Mouse (Mus musculus) liver, embryonic 14.5 days (tissue): ENCODE measurements around the gene Rbm34. TPM values are rescaled to one million over a fixed set of nuclear protein-coding genes. Genes with fewer than 3 reads are reported as not detected.

Source experiments
- ATAC-seq: fragments of 200-750 bp; cut with Nextera tagmentation; 2 replicates; pipeline ENCODE4 v1.8.0; 2017; ENCODE audit warnings: moderate number of reproducible peaks, mild to moderate bottlenecking, moderate library complexity; ENCODE audit not compliant: insufficient read depth
- DNase-seq, 3 experiments: peaks; one replicate each; pipeline ENCODE4 v3.0.0-alpha.2; 2012 to 2013; ENCODE audit warnings: low read depth in 3 of 3, low spot score in 3 of 3
- H3K27ac ChIP-seq: fragments of 300-500 bp; sonication (generic); 2 replicates; pipeline ENCODE4 v1.5.1; 2014; ENCODE audit warnings: moderate library complexity, mild to moderate bottlenecking, control low read depth, inconsistent platforms
- H3K27me3 ChIP-seq: fragments of 300-500 bp; sonication (generic); 2 replicates; pipeline ENCODE4 v1.6.1; 2014; ENCODE audit warnings: mild to moderate bottlenecking, low read length, moderate library complexity; ENCODE audit not compliant: control insufficient read depth, insufficient read depth
- H3K36me3 ChIP-seq: fragments of 300-500 bp; sonication (generic); replicated peaks from 2 replicates; pipeline ENCODE4 v1.6.1; 2014; ENCODE audit warnings: low read depth; ENCODE audit not compliant: control insufficient read depth, insufficient read depth
- H3K4me1 ChIP-seq, 2 experiments: fragments of 200-500 bp in 1 of 2; fragments of 300-500 bp in 1 of 2; sonication (generic) in 1 of 2; replicated peaks; 2 replicates each; pipeline ENCODE4 v1.6.1; 2012 to 2014; ENCODE audit warnings: antibody characterized with exemption in 1 of 2, inconsistent platforms in 1 of 2, low read length in 1 of 2; ENCODE audit not compliant: control insufficient read depth in 2 of 2, insufficient read depth in 2 of 2
- H3K4me2 ChIP-seq: fragments of 300-500 bp; sonication (generic); 2 replicates; pipeline ENCODE4 v1.6.1; 2014; ENCODE audit warnings: low read depth, mild to moderate bottlenecking, control low read depth, moderate library complexity
- H3K4me3 ChIP-seq, 2 experiments: fragments of 200-500 bp in 1 of 2; fragments of 300-500 bp in 1 of 2; sonication (generic) in 1 of 2; 2 replicates each; pipeline ENCODE4 v1.5.1; 2012 to 2014; ENCODE audit warnings: low read depth in 2 of 2, low read length in 2 of 2, mild to moderate bottlenecking in 2 of 2, control low read depth in 1 of 2, inconsistent platforms in 1 of 2, moderate library complexity in 1 of 2; ENCODE audit not compliant: insufficient read depth in 1 of 2
- H3K9ac ChIP-seq: fragments of 300-500 bp; sonication (generic); replicated peaks from 2 replicates; pipeline ENCODE4 v1.6.1; 2014; ENCODE audit warnings: mild to moderate bottlenecking, control low read depth, moderate library complexity
- H3K9me3 ChIP-seq: fragments of 300-500 bp; sonication (generic); 2 replicates; pipeline ENCODE4 v1.6.1; 2016; ENCODE audit warnings: low read length, mixed read lengths; ENCODE audit not compliant: control insufficient read depth
- CTCF ChIP-seq: IDR thresholded peaks from 2 replicates; pipeline ENCODE4 v1.5.1; 2016; ENCODE audit warnings: antibody characterized with exemption, low read depth, control low read depth
- EP300 ChIP-seq: IDR thresholded peaks from 2 replicates; pipeline ENCODE4 v1.6.1; 2016; ENCODE audit warnings: antibody characterized with exemption, low read depth
- WGBS: fragments of 180-500 bp; shearing (Covaris S2); extraction: QIAGEN DNeasy Blood & Tissue Kit; methylation state at CpG from one replicate; pipeline ENCODE4 v1.1.7; 2014; ENCODE audit not compliant: insufficient replicate concordance; 5-methylcytosine and 5-hydroxymethylcytosine counted together
- polyA plus RNA-seq, 2 experiments: library from polyadenylated mRNA; depleted of rRNA in 1 of 2; stranded (reverse) in 1 of 2; unstranded in 1 of 2; fragments of >200 nt; fragmentation: Nextera tagmentation in 1 of 2; extraction: Ambion mirVana in 1 of 2; gene quantifications; 2 replicates each; pipeline versions ENCODE4 v1.2.1 to v1.2.3; 2012 to 2014

Gene Rbm34
- polyA plus RNA-seq, 2 experiments: 5.2 to 9.6 TPM

DNA sequence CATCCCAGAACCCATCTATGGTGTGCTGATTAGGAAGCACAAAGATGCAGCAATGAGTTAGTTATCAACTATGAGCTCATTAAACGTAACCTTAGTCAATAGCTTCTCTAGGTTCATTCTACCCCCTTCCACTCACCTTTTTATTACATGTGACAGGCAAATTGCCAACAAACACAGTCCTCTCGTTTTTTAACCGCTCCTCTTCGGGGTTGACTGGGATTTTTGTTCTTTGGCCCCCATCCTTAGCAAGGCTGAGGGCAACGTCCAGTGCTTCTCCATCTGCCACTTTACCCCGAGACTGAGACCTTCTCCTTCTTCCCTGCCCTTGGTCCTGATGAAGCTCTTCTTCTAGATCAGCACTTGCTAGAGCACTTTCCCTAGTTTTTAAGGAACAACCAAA, 5.6 kb downstream of the Rbm34 start:
- DNase-seq (no peak), ATAC-seq (no peak)
- Histone ChIP-seq H3K9me3 (no peaks in the 10 kb centered on the region), H3K9ac (no peak overlapping the region), H3K27me3 (no peaks in the 10 kb centered on the region), H3K4me3 (no peak overlapping the region), H3K27ac (no peak overlapping the region), H3K36me3 (peaks cover 3% of the 10 kb centered on the region; the same call in 1 of the 2 replicates), H3K4me2 (no peak overlapping the region), H3K4me1 (peaks cover 2 to 3% of the 10 kb centered on the region in 2 experiments; a peak in 2 of 4 replicates)
- TF ChIP-seq EP300: no peak
- TF ChIP-seq CTCF: no peak
- 72% methylated on average over 6 of the region's 6 CpGs for WGBS

DNA sequence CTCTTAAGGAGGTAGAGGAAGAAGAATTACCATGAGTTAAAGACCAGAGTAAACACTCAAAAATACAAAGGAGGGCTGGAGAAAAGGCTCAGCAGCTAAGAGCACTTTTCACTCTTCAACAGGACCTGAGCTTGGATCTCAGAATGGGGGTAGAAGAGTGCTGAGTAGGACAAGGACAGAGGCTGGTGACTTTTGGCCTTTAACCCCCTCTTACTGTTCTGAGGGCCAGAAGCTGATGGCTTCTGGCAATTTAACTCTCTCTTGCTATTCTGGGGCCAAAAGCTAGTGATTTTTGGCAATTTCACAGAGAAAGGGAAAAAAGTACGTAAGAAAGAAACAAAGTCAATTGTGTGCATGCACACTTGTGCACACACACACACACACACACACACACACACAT, 8.0 kb downstream of the Rbm34 start:
- WGBS: 86% methylated on average over 1 of the region's 1 CpGs
- TF ChIP-seq EP300 (no peak), CTCF (no peak)
- H3K4me2 ChIP-seq: no peak overlapping the region
- ATAC-seq: no peak
- no peaks in the 10 kb centered on the region for H3K27me3 ChIP-seq
- H3K9me3 ChIP-seq: no peaks in the 10 kb centered on the region
- H3K4me3 ChIP-seq: no peak overlapping the region
- H3K4me1 ChIP-seq: no peaks in the 10 kb centered on the region
- H3K9ac ChIP-seq: no peak overlapping the region
- no peak overlapping the region for H3K27ac ChIP-seq
- peaks cover 9% of the 10 kb centered on the region for H3K36me3 ChIP-seq
- DNase-seq: no peak

DNA sequence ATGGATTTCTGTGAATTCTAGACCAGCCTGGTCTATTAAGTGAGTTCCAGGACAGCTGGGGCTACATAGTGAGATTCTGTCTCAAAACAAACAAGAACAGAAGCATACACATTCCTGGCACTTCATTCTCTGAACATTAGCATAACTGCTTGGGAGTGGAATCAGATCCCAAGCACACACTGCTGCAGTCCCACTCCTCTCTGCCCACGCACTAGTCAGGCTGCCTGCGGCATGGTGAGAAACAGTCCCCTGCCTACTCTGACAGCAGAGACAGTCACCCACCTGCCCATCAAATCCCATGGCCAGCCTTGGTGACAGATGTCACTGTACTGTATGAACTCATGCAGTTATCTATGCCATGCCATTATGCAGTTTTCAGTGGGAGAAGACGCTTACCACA, 9.4 kb downstream of the Rbm34 start:
- no peaks in the 10 kb centered on the region for H3K9me3 ChIP-seq
- H3K9ac ChIP-seq: no peak overlapping the region
- no peaks in the 10 kb centered on the region for H3K27me3 ChIP-seq
- no peak overlapping the region for H3K4me2 ChIP-seq
- no peak for TF ChIP-seq EP300
- TF ChIP-seq CTCF: no peak
- no peak overlapping the region for H3K4me3 ChIP-seq
- H3K27ac ChIP-seq: no peak overlapping the region
- ATAC-seq (no peak), DNase-seq (no peak)
- H3K36me3 ChIP-seq: peaks cover 19% of the 10 kb centered on the region
- H3K4me1 ChIP-seq: no peaks in the 10 kb centered on the region
- WGBS: 86% methylated on average over 3 of the region's 3 CpGs

DNA sequence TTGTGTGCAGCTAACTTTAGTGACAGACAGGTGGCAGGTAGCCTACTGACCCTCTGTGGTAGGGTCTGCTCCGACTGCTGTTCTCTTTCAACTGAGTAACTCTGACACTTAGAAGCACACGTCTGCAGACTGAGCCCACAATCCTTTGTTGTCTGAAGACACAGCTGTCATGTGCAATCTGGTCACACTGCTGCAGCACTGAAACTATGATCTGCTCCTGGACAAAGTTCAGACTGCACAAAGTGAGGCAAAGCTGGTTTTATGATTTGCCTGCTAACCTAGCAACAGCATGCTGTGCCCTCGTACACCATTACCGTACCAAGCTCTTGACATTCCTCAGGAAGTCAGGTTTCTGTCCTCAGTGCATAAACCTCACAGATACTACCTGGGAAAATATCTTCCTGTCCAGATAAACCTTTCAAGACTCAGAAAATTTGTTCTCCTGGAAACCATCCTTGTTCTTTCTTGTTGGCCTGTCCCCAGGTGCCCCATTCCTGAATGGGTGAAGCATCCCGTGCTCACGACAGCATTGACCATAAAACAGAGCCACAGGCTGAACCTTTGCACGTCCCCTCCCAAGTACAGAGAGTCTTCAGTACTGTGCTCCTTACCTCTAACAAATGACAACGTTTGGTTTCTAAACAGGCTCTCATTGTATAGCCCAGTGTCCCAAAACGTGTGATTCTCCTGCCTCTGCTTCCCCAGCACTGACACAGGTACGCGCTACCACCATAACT, 18.8 kb downstream of the Rbm34 start:
- 81% methylated on average over 11 of the region's 11 CpGs for WGBS
- ATAC-seq: no peak
- no peak for TF ChIP-seq EP300
- TF ChIP-seq CTCF: no peak
- no peaks in the 10 kb centered on the region for H3K4me1 ChIP-seq
- H3K4me3 ChIP-seq: no peak overlapping the region
- DNase-seq: no peak
- H3K36me3 ChIP-seq: peaks cover 34% of the 10 kb centered on the region
- no peaks in the 10 kb centered on the region for H3K9me3 ChIP-seq
- no peak overlapping the region for H3K4me2 ChIP-seq
- no peak overlapping the region for H3K9ac ChIP-seq
- no peaks in the 10 kb centered on the region for H3K27me3 ChIP-seq
- no peak overlapping the region for H3K27ac ChIP-seq

DNA sequence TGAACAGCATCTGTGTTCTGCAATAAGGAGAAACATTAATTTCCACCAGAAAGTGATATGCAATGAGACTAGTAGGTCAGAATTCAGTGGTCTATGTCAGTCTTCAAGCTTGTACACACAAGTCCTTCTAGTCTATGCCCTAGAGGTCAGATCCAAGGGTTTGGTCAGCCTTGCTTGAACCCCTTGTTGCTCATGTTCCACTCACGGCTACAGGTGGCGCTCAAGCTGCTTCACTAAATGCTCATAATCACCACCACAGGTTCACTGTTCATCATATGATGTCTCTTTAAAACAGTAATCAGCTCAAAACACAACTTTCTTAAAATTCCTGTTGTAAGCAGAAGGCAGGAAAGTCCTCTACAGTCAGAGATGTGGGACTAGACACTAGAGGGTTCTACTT, 21.3 kb downstream of the Rbm34 start:
- Histone ChIP-seq H3K4me3 (no peak overlapping the region), H3K27ac (no peak overlapping the region), H3K9me3 (no peaks in the 10 kb centered on the region), H3K4me1 (peaks cover 0 to 3% of the 10 kb centered on the region in 2 experiments; a peak in 2 of 4 replicates), H3K4me2 (no peak overlapping the region), H3K36me3 (peaks cover 26% of the 10 kb centered on the region), H3K27me3 (no peaks in the 10 kb centered on the region), H3K9ac (no peak overlapping the region)
- peak; percentile 36; the same call in 1 of the 2 replicates for TF ChIP-seq CTCF
- no peak for TF ChIP-seq EP300
- ATAC-seq (no peak), DNase-seq (no peak)
- 71% methylated on average over 2 of the region's 2 CpGs for WGBS
